Mouse (Mus musculus) lung, adult 2 months (tissue): ENCODE results near the gene Spag7.

ENCODE experiments used
- CTCF ChIP-seq: fragments of 200-500 bp; IDR thresholded peaks from 2 replicates; pipeline ENCODE4 v1.5.1; 2011; ENCODE audit warnings: mild to moderate bottlenecking, low read length, control low read depth; ENCODE audit not compliant: insufficient read depth
- POLR2A ChIP-seq: fragments of 200-500 bp; IDR thresholded peaks from 2 replicates; pipeline ENCODE4 v1.6.1; 2011; ENCODE audit warnings: low read depth, mild to moderate bottlenecking, control low read depth, low read length, borderline replicate concordance; ENCODE audit errors: extremely low read depth

- TF ChIP-seq CTCF (no peak), POLR2A (no peak)
Observed at GRCm38 (mm10) chr11:70681170-70681569, 12.0 kb upstream of the Spag7 start.
